Mouse (Mus musculus): ENCODE measurements around the gene Ankrd55. TPM values are rescaled to one million over a fixed set of nuclear protein-coding genes. Genes with fewer than 3 reads are reported as not detected.
A peak's percentile ranks its signal among the peaks of the same experiment; 100 is the strongest.

The Ankrd55 gene
- total RNA-seq (2021) = 1 to 10 TPM; 3.3 to 3.5 TPM

- peak; percentile 51 to 53 for DNase-seq
Observed at GRCm38 (mm10) chr13:112288225-112289178, at the start of gene Ankrd55. Gene Ankrd55, plus strand, starts transcription at chr13:112288451.

GRCm38 (mm10) chr13:112239239-112239638 lies 49.0 kb upstream of the Ankrd55 start:
- DNase-seq = no peak

DNA sequence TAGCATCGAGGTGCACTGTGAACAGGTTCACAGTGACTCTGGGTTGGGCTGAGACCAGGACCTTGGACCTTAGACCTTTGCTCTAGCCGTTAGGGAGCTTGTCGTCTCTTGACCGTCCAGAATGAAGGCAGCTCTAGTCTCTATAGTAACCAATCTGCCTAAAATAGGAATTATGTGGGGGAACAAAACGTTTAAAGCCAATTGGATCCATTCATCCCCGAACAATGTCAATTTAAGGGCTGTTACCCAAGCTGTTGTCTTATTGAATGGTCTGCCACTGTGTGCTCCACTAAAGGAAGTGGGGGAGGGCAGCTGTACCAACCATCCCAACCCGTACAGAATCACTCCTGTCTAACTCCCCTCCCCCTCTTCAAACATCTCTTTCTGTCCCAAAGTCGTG lies 46.8 kb upstream of the Ankrd55 start:
- DNase-seq = no peak

DNA sequence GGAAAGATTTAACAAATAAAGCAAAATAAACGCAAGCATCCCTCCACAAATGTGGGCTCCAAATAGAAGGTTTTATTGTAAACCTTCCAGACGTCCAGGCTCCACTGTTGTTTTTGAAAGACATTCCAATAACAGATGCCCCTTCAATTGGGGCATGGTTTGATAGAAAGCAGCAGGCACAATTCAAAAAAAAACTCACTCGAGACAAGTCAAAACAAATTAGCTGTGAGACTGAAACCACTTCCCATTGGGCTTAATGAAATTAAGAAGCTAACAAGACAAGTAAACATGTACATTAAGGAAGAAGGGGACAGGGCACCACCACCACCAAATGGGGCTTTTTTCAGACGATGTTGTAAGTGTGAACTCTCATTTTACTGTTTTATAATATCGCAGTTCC lies 43.1 kb upstream of the Ankrd55 start:
- DNase-seq = no peak

GRCm38 (mm10) chr13:112251433-112251832 lies 36.8 kb upstream of the Ankrd55 start:
- no peak for DNase-seq

DNA sequence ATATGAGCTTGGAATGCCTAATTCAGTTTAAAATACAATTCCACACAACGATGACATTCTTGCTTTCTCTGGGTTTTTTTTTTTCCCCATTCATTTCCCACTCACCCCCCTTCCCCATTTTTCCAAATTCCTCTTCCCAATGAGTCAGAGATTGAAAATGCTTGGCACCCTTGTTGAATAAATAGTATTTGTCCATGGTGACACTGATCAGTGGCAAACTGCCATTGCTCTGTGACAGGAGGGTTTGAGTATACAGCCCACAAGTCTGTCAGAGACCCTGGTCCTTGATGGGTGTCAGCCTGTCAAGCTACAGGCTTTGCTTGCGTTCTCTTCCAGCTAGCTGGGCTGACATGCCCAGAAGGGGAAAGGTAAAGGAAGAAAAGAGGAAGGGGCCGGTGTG lies 36.2 kb upstream of the Ankrd55 start:
- no peak for DNase-seq

DNA sequence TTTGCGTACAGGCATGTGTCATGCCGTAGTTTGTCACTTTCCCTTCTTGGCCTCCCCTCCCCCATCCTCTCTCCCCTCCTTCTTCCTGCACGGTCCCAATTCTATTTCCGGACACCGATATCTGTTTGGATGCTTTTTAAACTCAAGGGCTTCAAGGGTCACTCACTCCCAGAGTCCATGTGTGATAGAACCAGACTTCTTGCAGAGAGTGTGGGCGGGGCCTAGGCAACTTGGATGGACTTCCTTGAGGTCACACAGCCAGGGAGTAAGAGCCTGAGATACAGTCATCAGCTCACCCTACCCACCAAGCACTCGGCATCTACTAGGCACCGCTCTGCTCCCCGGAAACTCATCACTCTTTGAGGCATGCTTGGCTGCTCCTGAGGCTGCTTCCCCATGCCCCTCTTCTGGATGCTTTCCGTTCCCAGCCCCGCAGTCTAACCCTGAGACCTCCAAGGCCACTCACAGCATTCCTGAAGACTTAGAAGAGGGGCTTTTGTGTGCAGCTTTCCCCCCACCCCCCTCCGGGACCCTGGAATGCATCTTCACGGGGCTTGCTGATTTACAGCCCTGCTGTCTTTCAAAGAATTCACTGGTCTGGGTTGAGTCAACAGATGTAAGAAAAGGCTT lies 35.1 kb upstream of the Ankrd55 start:
- no peak for DNase-seq

DNA sequence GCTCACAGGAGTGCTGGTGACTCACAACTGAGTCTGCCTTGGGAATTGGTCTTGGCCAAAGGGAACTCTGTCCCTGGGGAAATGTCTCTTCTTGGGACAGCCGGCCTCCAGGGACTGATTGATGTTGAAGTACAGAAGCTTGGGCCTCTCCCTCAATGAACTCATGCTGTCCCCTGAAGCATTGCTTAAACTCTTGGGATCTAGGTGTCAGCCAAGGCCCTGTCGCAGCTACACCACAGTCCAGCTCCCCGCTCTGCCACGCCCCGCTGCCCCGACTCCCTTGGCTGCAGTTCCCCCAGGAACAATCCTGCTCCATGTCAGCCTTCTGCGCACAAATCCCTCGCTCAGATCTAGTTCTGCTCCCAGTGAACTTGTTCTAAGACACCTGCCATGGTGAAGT lies 34.1 kb upstream of the Ankrd55 start:
- DNase-seq = no peak

- no peak for DNase-seq
Observed at GRCm38 (mm10) chr13:112255862-112256261, 32.4 kb upstream of the Ankrd55 start.

DNA sequence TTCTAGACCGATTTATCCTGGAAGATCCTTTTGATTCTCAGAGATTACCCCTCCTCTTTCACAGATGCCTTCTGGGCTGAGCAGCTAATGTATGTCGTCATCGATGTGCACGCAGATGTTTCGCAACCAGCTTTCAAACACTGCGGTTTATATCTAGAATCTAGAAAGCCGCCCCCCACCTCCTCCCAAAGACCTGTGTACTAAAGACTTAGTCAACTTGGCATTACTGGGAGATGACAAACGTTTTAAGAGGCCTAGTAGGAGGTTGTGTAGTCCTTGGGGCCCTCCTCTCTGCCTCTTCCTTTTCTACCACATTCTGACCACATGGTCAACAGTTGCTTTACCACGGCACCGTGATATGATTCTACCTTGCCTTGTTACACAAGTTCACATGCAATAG lies 29.8 kb upstream of the Ankrd55 start:
- no peak for DNase-seq

DNA sequence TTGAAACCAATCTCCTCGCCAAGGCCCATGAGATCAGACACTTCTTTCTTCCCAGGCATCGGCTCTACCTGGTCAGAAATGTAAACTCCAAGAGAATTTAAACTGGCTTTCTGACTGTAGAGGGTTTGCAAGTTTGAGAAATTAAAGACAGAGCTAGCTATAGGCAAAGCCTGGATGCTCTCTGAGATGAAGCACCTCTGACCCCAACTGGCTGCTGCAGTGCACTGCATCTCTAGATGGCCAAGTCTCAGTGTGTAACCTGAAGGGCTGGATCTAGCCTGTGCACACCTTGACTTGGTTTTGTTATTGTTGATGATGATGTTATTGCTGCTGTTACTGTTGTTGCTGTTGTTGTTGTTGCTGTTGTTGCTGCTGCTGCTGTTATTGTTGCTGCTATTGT lies 28.9 kb upstream of the Ankrd55 start:
- peak; percentile 52 to 58 for DNase-seq

GRCm38 (mm10) chr13:112264666-112265065 lies 23.6 kb upstream of the Ankrd55 start:
- no peak for DNase-seq

DNA sequence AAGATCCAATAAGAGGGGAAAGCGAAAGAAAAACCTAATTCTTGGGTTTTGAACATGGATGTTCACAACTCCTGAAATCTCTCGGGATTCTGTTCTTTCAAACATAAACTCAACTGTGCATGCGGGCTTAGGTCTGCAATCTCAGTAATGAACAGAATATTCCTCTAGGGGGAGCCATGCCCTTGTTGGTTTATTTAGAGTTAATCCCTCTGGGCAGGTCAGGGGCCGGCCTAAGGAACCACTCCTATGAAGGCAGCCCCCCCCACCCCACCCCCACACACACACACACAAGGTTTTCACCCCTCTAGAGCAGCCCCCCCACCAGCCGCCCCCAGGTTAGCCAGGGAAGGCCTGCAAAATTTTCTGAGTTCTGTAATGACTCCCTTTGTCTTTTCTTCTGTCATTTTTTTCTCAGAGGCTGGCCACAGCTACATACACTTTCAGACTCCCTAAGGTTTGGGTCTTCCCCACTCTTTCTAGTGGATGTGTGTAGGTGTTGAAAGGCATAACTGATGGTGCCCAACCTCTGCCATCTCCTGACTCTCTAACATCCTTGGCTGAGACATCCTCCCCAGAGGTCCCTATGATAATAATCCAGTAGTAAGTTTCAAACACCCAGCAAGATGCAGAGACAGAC lies 16.2 kb upstream of the Ankrd55 start:
- no peak for DNase-seq

- no peak for DNase-seq
Observed at GRCm38 (mm10) chr13:112274636-112275035, 13.6 kb upstream of the Ankrd55 start.

GRCm38 (mm10) chr13:112275951-112276350 lies 12.3 kb upstream of the Ankrd55 start:
- DNase-seq = no peak

DNA sequence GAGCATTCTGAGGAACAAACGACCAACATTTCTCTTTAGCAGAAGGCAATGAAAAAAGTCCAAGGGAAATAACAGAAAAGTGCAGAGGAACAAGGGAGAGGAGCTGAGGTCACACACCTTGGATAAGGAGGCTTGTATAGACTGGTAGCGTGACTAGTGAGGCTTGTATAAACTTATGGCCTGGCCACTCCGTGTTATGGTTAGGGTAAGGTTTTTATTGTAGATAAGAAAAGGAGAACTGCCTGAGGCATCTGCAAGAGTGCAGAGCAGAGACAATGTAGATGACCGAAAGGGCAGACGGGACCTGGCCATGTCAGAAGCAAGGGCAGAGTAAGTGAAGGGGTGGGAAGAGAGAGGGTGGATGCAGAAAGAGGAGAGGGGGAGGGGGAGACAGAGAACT lies 10.7 kb upstream of the Ankrd55 start:
- no peak for DNase-seq

DNA sequence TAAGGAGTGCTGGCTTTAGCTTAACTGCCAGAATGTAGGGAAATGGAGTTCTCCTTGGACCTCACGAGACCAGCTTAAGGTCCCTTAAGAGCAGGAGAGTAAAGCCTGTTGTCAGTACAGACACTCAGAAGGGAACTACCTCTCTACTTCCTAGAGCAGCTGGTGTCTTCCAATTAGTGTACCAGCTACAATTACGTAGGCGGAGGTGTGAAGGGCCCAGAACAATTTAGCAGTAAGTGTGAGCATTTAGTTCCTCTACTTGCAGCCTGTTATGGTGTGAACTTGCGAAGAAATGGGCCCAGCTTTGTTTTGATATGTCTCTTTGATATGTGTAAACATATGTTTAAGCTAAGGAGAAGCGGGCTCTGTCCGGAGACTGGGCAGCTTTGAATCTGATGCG lies 10.0 kb upstream of the Ankrd55 start:
- DNase-seq = no peak

GRCm38 (mm10) chr13:112287135-112287534 lies 1.1 kb upstream of the Ankrd55 start:
- no peak for DNase-seq

DNA sequence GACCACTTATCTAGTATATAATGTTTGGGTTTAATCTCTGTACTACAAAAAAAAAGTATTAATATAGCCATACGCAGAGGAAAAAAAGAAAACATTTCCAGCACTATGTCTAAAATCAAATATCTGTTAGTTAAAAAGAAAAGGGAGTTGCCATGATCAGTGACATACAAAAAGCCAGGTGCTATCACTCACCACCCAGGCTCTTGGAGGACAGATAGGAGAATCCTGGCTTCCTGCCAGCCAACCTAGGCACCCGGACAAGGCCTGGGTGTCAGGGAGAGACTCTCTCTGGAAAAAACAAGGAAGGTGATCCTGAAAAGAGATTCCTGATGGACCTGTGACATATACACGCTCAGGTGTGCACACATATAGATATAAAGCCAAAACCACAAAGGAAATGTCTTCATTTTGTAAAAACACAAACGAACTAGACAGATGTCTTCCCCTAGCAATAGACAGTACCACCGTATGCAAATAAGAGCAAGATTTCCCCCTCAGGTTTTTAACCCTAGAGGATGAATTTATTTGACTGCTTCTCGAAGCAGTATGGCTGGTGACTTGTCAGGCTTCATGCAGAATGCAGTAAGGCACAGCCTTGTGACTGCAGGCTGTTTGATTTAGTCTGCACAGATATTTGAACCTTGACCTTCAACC lies 553 bp upstream of the Ankrd55 start:
- DNase-seq = no peak

DNA sequence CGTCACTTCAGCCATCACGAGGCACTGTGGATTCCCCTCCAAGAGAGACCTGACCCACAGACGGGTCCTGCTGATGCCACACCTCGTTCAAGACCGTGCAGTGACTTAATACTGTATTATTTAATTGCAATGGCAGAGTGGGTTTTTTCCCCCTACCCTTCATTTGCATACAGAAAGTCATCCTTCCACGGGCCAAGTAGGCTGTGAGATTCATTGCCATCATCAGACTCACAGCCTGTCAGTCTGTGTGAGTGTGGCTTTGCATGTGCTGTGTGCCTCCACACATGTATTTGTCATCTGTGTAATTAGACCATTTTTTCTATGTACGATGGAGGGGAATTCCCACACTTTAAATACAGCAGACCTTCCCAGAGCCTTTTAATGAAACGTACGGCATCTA lies 1.1 kb downstream of the Ankrd55 start:
- no peak for DNase-seq

DNA sequence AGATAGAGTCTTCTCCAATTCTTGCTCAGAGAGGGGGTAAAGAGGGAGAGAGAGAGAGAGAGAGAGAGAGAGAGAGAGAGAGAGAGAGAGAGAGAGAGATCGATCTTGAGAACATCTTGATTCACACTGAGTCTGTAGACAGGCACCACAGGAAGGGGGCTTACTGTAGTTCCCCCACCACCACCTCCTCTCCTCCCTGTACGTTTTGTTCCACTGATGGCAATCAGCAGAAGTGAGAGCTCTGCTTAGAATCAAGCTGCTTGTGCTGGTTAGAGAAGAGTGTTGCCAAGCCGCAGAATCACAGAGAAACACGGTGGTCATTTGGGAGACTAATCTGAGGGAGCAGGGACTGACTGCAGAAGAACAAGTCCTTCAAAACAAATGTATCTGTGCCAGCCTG lies 1.7 kb downstream of the Ankrd55 start:
- DNase-seq = no peak

DNA sequence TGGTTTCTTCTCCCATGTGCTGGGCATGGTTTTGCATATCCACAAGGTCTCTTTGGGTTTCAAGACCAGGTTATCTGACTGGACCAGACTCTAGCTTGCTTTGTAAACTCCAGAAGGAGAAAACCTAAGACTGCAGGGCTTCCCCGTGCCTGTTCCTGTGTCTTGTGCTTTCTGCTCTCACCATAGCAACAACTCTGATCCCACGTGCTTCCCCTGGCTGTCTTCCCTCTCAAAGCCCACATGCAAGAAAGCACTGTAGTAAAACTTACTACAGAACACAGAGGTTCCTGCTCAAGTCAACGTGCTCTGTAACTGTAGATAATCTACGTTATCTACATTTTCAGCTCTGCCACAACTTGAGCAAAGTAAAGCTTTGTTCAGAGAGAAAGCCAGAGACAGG lies 4.2 kb downstream of the Ankrd55 start:
- peak; percentile 53 to 57 for DNase-seq

GRCm38 (mm10) chr13:112293092-112293491 lies 4.8 kb downstream of the Ankrd55 start:
- no peak for DNase-seq
